Comparison of ENCODE assay signal across 26 mouse cellular contexts in genomic region chr17:14595525-14595924, GRCm38 (mm10).
A peak's percentile ranks its signal among the peaks of the same experiment; 100 is the strongest.
DNase-seq lines count a peak whose midpoint lies in the region; ATAC-seq lines count a peak whose summit lies in the region.
"Had no signal": no experiment of that assay in that cellular context is flagged by ENCODE, and none has a peak within 500 bp of the region (broad histone marks: within the 10 kb centered on the region; RNA-seq: fewer than 3 reads in every experiment).

No protein-coding gene starts in this region.

- no peak overlapping the region for H3K4me2 ChIP-seq in heart, embryonic 15.5 days
- no peak overlapping the region for H3K4me2 ChIP-seq in heart, embryonic 12.5 days
- H3K4me2 ChIP-seq in embryonic facial prominence, embryonic 14.5 days (ENCODE audit: low read depth, low read length), result no peak overlapping the region
- H3K4me2 ChIP-seq: forebrain, embryonic 15.5 days; intestine, embryonic 15.5 days; liver, embryonic 15.5 days; lung, embryonic 14.5 days; midbrain, embryonic 13.5 days; neural tube, embryonic 13.5 days had no signal

- H3K27me3 ChIP-seq in heart, embryonic 15.5 days, result no peaks in the 10 kb centered on the region
- H3K27me3 ChIP-seq in heart, embryonic 12.5 days (replicated peaks), result no peaks in the 10 kb centered on the region; the same call in 1 of the 2 replicates
- H3K27me3 ChIP-seq in embryonic facial prominence, embryonic 14.5 days (replicated peaks; ENCODE audit: control insufficient read depth, insufficient read depth, low read length), result no peaks in the 10 kb centered on the region; the same call in 1 of the 2 replicates
- H3K27me3 ChIP-seq: forebrain, embryonic 15.5 days; intestine, embryonic 15.5 days; liver, embryonic 15.5 days; midbrain, embryonic 13.5 days; neural tube, embryonic 13.5 days had no signal

- peak overlapping the region; percentile 51 for H3K27ac ChIP-seq in heart, embryonic 15.5 days
- H3K27ac ChIP-seq in heart, embryonic 12.5 days (ENCODE audit: poor library complexity, severe bottlenecking), result no peak overlapping the region
- H3K27ac ChIP-seq in embryonic facial prominence, embryonic 14.5 days (replicated peaks; ENCODE audit: low read depth, low read length), result peak overlapping the region; percentile 80
- H3K27ac ChIP-seq: forebrain, embryonic 10.5 days; forebrain, embryonic 15.5 days; intestine, embryonic 15.5 days; kidney, postnatal 0 days; liver, embryonic 15.5 days; macrophage; midbrain, embryonic 13.5 days; neural tube, embryonic 13.5 days had no signal

- no peaks in the 10 kb centered on the region for H3K9me3 ChIP-seq in heart, embryonic 15.5 days (replicated peaks)
- H3K9me3 ChIP-seq in heart, embryonic 12.5 days (replicated peaks), result no peaks in the 10 kb centered on the region
- no peaks in the 10 kb centered on the region for H3K9me3 ChIP-seq in embryonic facial prominence, embryonic 14.5 days (ENCODE audit: control insufficient read depth, low read length)
- H3K9me3 ChIP-seq: forebrain, embryonic 10.5 days; forebrain, embryonic 15.5 days; intestine, embryonic 15.5 days; liver, embryonic 15.5 days; midbrain, embryonic 13.5 days; neural tube, embryonic 13.5 days had no signal

- H3K9ac ChIP-seq in heart, embryonic 15.5 days, result no peak overlapping the region
- H3K9ac ChIP-seq in heart, embryonic 12.5 days, result no peak overlapping the region
- no peak overlapping the region for H3K9ac ChIP-seq in embryonic facial prominence, embryonic 14.5 days (ENCODE audit: low read depth, low read length)
- H3K9ac ChIP-seq: forebrain, embryonic 15.5 days; intestine, embryonic 15.5 days; liver, embryonic 15.5 days; lung, embryonic 14.5 days; midbrain, embryonic 13.5 days; neural tube, embryonic 13.5 days had no signal

- no peak overlapping the region for H3K4me3 ChIP-seq in heart, embryonic 15.5 days
- H3K4me3 ChIP-seq in heart, embryonic 12.5 days, result no peak overlapping the region
- no peak overlapping the region for H3K4me3 ChIP-seq in embryonic facial prominence, embryonic 14.5 days (ENCODE audit: low read depth, low read length)
- H3K4me3 ChIP-seq: forebrain, embryonic 10.5 days; forebrain, embryonic 15.5 days; intestine, embryonic 15.5 days; liver, embryonic 15.5 days; midbrain, embryonic 13.5 days; neural tube, embryonic 13.5 days had no signal

- DNase-seq in lung, postnatal 4 days, result peak; percentile 19 to 51
- DNase-seq in lung, postnatal 14 days, result no peak
- peak; percentile 91 for DNase-seq in embryonic facial prominence, embryonic 14.5 days (ENCODE audit: low spot score)
- no peak for DNase-seq in adrenal gland, adult 8-10 months
- DNase-seq: adrenal gland, postnatal 36 days; B cell, adult 2 months; cerebellum, adult 18-20 months; cerebellum, postnatal 36 days; embryo, embryonic 11 days; gastrocnemius, postnatal 10 days; heart, postnatal 10 days; kidney, adult 2 months; kidney, postnatal 4 days; lung, embryonic 14.5 days; right cerebral cortex, postnatal 4 days had no signal

- 61% methylated on average over 7 of the region's 7 CpGs for WGBS in heart, embryonic 15.5 days
- WGBS in heart, embryonic 12.5 days, result 58% methylated on average over 7 of the region's 7 CpGs
- 34% methylated on average over 7 of the region's 7 CpGs for WGBS in embryonic facial prominence, embryonic 14.5 days

- no peak for ATAC-seq in heart, embryonic 15.5 days (replicated peaks; ENCODE audit: insufficient number of reproducible peaks, insufficient read depth, low FRiP score, low read depth)
- no peak for ATAC-seq in heart, embryonic 12.5 days (ENCODE audit: insufficient number of reproducible peaks, low FRiP score)
- peak; percentile 63 for ATAC-seq in embryonic facial prominence, embryonic 14.5 days (ENCODE audit: low read depth)
- ATAC-seq: forebrain, embryonic 15.5 days; hindbrain, embryonic 16.5 days; intestine, embryonic 15.5 days; midbrain, embryonic 13.5 days had no signal

- H3K4me1 ChIP-seq in heart, embryonic 15.5 days (replicated peaks), result no peaks in the 10 kb centered on the region
- H3K4me1 ChIP-seq in heart, embryonic 12.5 days (replicated peaks), result no peaks in the 10 kb centered on the region
- H3K4me1 ChIP-seq in embryonic facial prominence, embryonic 14.5 days (ENCODE audit: control insufficient read depth, insufficient read depth, low read length), result peaks cover 41% of the 10 kb centered on the region
- H3K4me1 ChIP-seq: forebrain, embryonic 10.5 days; forebrain, embryonic 15.5 days; liver, embryonic 15.5 days; midbrain, embryonic 13.5 days; neural tube, embryonic 13.5 days had no signal

- H3K36me3 ChIP-seq in heart, embryonic 15.5 days, result no peaks in the 10 kb centered on the region
- H3K36me3 ChIP-seq in heart, embryonic 12.5 days, result no peaks in the 10 kb centered on the region
- no peaks in the 10 kb centered on the region for H3K36me3 ChIP-seq in embryonic facial prominence, embryonic 14.5 days (ENCODE audit: control insufficient read depth, insufficient read depth, low read length)
- H3K36me3 ChIP-seq: forebrain, embryonic 10.5 days; forebrain, embryonic 15.5 days; intestine, embryonic 15.5 days; liver, embryonic 15.5 days; midbrain, embryonic 13.5 days; neural tube, embryonic 13.5 days had no signal

Comparison
In these comparisons a context has a peak if more than half of its experiments do, and no peak if none do; other contexts are left out.
1. DNase-seq: peak in lung, postnatal 4 days (2 of 2) and embryonic facial prominence, embryonic 14.5 days (single experiment); none in lung, postnatal 14 days (single experiment) and adrenal gland, adult 8-10 months (single experiment).